Mouse (Mus musculus): ENCODE measurements around the gene Fbxo47.
A peak's percentile ranks its signal among the peaks of the same experiment; 100 is the strongest.

The Fbxo47 gene

GRCm38 (mm10) chr11:97806613-97806964 is 77.4 kb downstream of the Fbxo47 start:
- Histone ChIP-seq H3K27me3 (ENCODE audit: insufficient read depth, low read length) (no peaks in the 10 kb centered on the region), H3K36me3 (ENCODE audit: insufficient read depth, low read length) (peaks cover 64% of the 10 kb centered on the region), H3K4me3 (replicated peaks; ENCODE audit: low read length) (peak overlapping the region; percentile 76), H3K9me3 (ENCODE audit: low read length) (no peaks in the 10 kb centered on the region), H3K4me1 (replicated peaks; ENCODE audit: low read depth, low read length) (peaks cover 98% of the 10 kb centered on the region)
- TF ChIP-seq POU5F1 (IDR thresholded peaks at IDR 0.05; ENCODE audit: borderline replicate concordance, low read length), result no peak
- TF ChIP-seq CTCF (conservative IDR thresholded peaks at IDR 0.05; ENCODE audit: low read length), result no peak
- TF ChIP-seq NANOG (IDR thresholded peaks at IDR 0.05; ENCODE audit: borderline replicate concordance, low read length), result no peak

- H3K9me3 ChIP-seq (ENCODE audit: low read length), result no peaks in the 10 kb centered on the region
- peaks cover 98% of the 10 kb centered on the region for H3K4me1 ChIP-seq (replicated peaks; ENCODE audit: low read depth, low read length)
- TF ChIP-seq NANOG (IDR thresholded peaks at IDR 0.05; ENCODE audit: borderline replicate concordance, low read length) (no peak), POU5F1 (IDR thresholded peaks at IDR 0.05; ENCODE audit: borderline replicate concordance, low read length) (no peak), CTCF (conservative IDR thresholded peaks at IDR 0.05; ENCODE audit: low read length) (no peak)
- H3K4me3 ChIP-seq (replicated peaks; ENCODE audit: low read length), result peak overlapping the region; percentile 76
- peaks cover 64% of the 10 kb centered on the region for H3K36me3 ChIP-seq (ENCODE audit: insufficient read depth, low read length)
- no peaks in the 10 kb centered on the region for H3K27me3 ChIP-seq (ENCODE audit: insufficient read depth, low read length)
These were observed 78.0 kb downstream of the Fbxo47 start for GRCm38 (mm10) chr11:97805662-97806612.

- no peaks in the 10 kb centered on the region for H3K27me3 ChIP-seq (ENCODE audit: insufficient read depth, low read length)
- H3K9me3 ChIP-seq (ENCODE audit: low read length), result no peaks in the 10 kb centered on the region
- TF ChIP-seq POU5F1 (IDR thresholded peaks at IDR 0.05; ENCODE audit: borderline replicate concordance, low read length) (no peak), NANOG (IDR thresholded peaks at IDR 0.05; ENCODE audit: borderline replicate concordance, low read length) (no peak), CTCF (conservative IDR thresholded peaks at IDR 0.05; ENCODE audit: low read length) (no peak)
- peak overlapping the region; percentile 76 for H3K4me3 ChIP-seq (replicated peaks; ENCODE audit: low read length)
- H3K4me1 ChIP-seq (replicated peaks; ENCODE audit: low read depth, low read length), result peaks cover 94% of the 10 kb centered on the region
- peaks cover 55% of the 10 kb centered on the region for H3K36me3 ChIP-seq (ENCODE audit: insufficient read depth, low read length)
These were observed 78.9 kb downstream of the Fbxo47 start for GRCm38 (mm10) chr11:97804841-97805661.

DNA sequence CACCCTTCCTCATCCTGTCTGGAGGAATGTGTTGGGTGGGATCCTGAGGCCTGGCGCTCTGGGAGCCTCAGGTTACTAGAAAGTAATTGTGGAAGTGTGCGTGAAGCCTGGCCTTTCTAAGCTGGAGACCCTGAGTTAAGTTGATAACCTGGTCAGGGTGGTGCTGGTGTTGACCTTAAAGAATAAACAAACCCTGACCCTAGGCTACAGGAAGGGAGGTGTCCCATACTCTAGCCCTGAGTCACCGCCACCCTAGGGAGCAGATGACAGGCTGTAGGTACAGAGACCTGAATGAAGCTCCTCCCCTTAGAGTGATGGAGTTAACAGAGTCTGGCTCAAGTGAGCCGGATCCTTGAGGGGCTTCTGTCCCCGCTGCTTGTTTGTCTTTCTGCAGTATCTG is 80.1 kb downstream of the Fbxo47 start:
- Histone ChIP-seq H3K27me3 (ENCODE audit: insufficient read depth, low read length) (no peaks in the 10 kb centered on the region), H3K4me3 (replicated peaks; ENCODE audit: low read length) (peak overlapping the region; percentile 65), H3K4me1 (replicated peaks; ENCODE audit: low read depth, low read length) (peaks cover 82% of the 10 kb centered on the region), H3K36me3 (ENCODE audit: insufficient read depth, low read length) (peaks cover 43% of the 10 kb centered on the region), H3K9me3 (ENCODE audit: low read length) (no peaks in the 10 kb centered on the region)
- no peak for TF ChIP-seq NANOG (IDR thresholded peaks at IDR 0.05; ENCODE audit: borderline replicate concordance, low read length)
- no peak for TF ChIP-seq CTCF (conservative IDR thresholded peaks at IDR 0.05; ENCODE audit: low read length)
- TF ChIP-seq POU5F1 (IDR thresholded peaks at IDR 0.05; ENCODE audit: borderline replicate concordance, low read length), result no peak

Measured in E14TG2a.4 (cell line).